In the genomic region with DNA sequence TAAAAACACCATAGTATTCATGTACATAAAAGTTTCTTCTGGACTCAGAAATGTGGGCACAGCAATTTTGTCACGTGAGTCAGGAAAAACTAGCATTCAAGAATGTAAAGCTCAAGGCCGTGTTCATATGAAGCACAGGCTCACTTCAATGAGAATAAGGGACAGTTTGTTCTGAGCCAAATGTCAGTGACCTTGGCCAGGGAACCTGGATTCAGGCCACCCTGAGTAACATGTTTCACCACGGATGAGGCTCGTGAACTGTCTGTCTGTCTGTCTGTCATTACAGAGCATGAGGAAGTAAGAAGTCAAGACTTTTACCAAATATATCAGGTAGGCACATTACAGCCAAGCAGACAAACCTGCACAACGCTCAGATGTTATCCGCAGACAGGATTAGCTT, we compare ENCODE assay signal across 22 mouse cellular contexts.
"Had no signal": no experiment of that assay in that cellular context is flagged by ENCODE, and none has a peak within 500 bp of the region (broad histone marks: within the 10 kb centered on the region; RNA-seq: fewer than 3 reads in every experiment).

No protein-coding gene starts in this region.

- H3K27ac ChIP-seq: layer of hippocampus, adult 2 months; limb, embryonic 10.5 days; limb, embryonic 13.5 days; liver, embryonic 15.5 days; midbrain, embryonic 12.5 days; midbrain, embryonic 15.5 days; neural tube, embryonic 12.5 days; neural tube, embryonic 15.5 days; stomach, embryonic 15.5 days had no signal

- H3K36me3 ChIP-seq: limb, embryonic 10.5 days; limb, embryonic 13.5 days; liver, embryonic 15.5 days; midbrain, embryonic 12.5 days; midbrain, embryonic 15.5 days; neural tube, embryonic 12.5 days; neural tube, embryonic 15.5 days; stomach, embryonic 15.5 days had no signal

- H3K9ac ChIP-seq: limb, embryonic 13.5 days; liver, embryonic 15.5 days; midbrain, embryonic 12.5 days; midbrain, embryonic 15.5 days; neural tube, embryonic 12.5 days; neural tube, embryonic 15.5 days; stomach, embryonic 15.5 days had no signal

- ATAC-seq: midbrain, embryonic 15.5 days had no signal

- H3K4me2 ChIP-seq: limb, embryonic 13.5 days; liver, embryonic 11.5 days; liver, embryonic 15.5 days; midbrain, embryonic 12.5 days; midbrain, embryonic 15.5 days; neural tube, embryonic 12.5 days; neural tube, embryonic 15.5 days; stomach, embryonic 15.5 days had no signal

- H3K27me3 ChIP-seq: limb, embryonic 13.5 days; liver, embryonic 15.5 days; midbrain, embryonic 12.5 days; midbrain, embryonic 15.5 days; neural tube, embryonic 12.5 days; neural tube, embryonic 15.5 days; stomach, embryonic 15.5 days had no signal

- H3K4me1 ChIP-seq: limb, embryonic 10.5 days; limb, embryonic 13.5 days; liver, embryonic 15.5 days; midbrain, embryonic 12.5 days; midbrain, embryonic 15.5 days; neural tube, embryonic 12.5 days; neural tube, embryonic 15.5 days; stomach, embryonic 15.5 days had no signal

- H3K9me3 ChIP-seq: limb, embryonic 10.5 days; limb, embryonic 13.5 days; liver, embryonic 15.5 days; midbrain, embryonic 12.5 days; midbrain, embryonic 15.5 days; neural tube, embryonic 12.5 days; neural tube, embryonic 15.5 days; stomach, embryonic 15.5 days had no signal

- H3K4me3 ChIP-seq: layer of hippocampus, adult 2 months; limb, embryonic 10.5 days; limb, embryonic 13.5 days; liver, embryonic 15.5 days; midbrain, embryonic 12.5 days; midbrain, embryonic 15.5 days; neural tube, embryonic 12.5 days; neural tube, embryonic 15.5 days; stomach, embryonic 15.5 days had no signal

- DNase-seq: kidney, adult 11 months; kidney, adult 9 months; kidney, postnatal 25 days; layer of hippocampus, adult 9-11 months; lung, adult 2 months; lung, postnatal 4 days; right cerebral cortex, adult 18-20 months; right cerebral cortex, postnatal 14 days; right cerebral cortex, postnatal 4 days; thymus, adult 2 months; thymus, postnatal 14 days; thymus, postnatal 4 days had no signal
